Mouse (Mus musculus): ENCODE results near the gene E2f8. TPM values are rescaled to one million over a fixed set of nuclear protein-coding genes. Genes with fewer than 3 reads are reported as not detected.
A peak's percentile ranks its signal among the peaks of the same experiment; 100 is the strongest.

E2f8 gene
- polyA plus RNA-seq, 1 experiment from 2014 or later: 15.6 TPM

DNA sequence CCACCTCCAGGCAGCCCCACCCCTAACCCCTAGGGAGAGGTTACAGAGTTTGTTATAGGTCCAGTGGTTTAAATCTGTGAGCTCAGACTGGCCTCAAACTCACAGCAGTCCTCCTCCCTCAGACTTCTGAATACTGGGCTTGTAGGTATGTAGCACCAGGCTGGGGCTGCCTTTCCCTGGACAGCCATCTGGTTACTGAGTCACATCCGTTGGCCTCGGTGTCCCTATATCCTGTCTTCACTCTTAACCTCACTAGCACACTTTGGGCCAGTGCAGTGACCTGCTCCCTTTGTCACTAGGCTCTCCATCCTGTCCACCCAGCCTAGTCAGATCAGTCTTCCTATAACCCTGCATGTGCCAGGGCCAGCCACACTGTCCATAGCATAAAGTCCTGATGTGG, 7.4 kb upstream of the E2f8 start:
- 56% methylated on average over 2 of the region's 2 CpGs for WGBS
- Histone ChIP-seq H3K27me3 (no peaks in the 10 kb centered on the region), H3K9me3 (replicated peaks) (no peaks in the 10 kb centered on the region), H3K4me3 (no peak overlapping the region), H3K4me1 (replicated peaks) (peaks cover 10% of the 10 kb centered on the region), H3K4me2 (no peak overlapping the region), H3K27ac (no peak overlapping the region), H3K9ac (no peak overlapping the region), H3K36me3 (no peaks in the 10 kb centered on the region)
- no peak for ATAC-seq (replicated peaks; ENCODE audit: insufficient number of reproducible peaks, insufficient read depth, low FRiP score, low read depth)

DNA sequence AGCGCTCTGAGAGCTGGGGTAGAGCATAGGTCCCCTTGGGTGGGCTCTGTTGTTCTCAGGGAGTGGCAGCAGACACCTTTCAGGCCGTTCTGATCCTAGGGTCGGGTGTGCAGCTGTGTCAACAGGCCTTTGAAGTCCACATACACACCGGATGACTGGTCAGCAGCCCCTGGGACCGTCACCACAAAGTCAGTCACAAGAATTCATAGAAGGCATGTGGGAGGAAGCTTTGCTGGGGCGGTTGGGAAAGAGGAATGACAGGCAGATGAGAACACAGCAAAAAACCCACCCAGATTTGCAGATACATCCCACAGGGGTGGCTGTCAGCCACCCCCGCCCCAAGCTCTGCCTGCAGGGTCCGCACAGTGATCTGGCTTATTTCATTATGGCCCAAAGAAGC, 6.6 kb upstream of the E2f8 start:
- H3K4me1 ChIP-seq (replicated peaks): peaks cover 10% of the 10 kb centered on the region
- no peak for ATAC-seq (replicated peaks; ENCODE audit: insufficient number of reproducible peaks, insufficient read depth, low FRiP score, low read depth)
- no peak overlapping the region for H3K9ac ChIP-seq
- no peaks in the 10 kb centered on the region for H3K27me3 ChIP-seq
- H3K4me3 ChIP-seq: no peak overlapping the region
- H3K9me3 ChIP-seq (replicated peaks): no peaks in the 10 kb centered on the region
- H3K36me3 ChIP-seq: no peaks in the 10 kb centered on the region
- H3K27ac ChIP-seq: no peak overlapping the region
- H3K4me2 ChIP-seq: no peak overlapping the region
- 31% methylated on average over 8 of the region's 8 CpGs for WGBS

DNA sequence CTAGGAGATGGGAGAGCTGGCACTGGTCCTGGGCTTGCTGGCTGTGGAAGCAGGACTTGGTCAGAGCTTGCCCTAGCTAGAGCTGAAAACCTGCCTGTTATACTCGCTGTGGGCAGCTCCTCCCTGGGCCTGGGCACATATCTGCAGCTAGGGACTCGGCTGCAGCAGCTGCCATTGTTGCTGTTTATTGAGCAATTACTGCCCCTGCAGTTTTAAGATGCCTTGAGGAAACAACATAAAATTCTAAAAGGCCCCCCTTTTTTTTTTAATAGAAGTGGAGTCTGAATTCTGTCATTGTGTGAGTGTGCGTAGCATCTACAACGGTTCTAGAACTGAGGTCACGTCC, 2.8 kb upstream of the E2f8 start:
- WGBS: 53% methylated on average over 5 of the region's 5 CpGs
- Histone ChIP-seq H3K36me3 (no peaks in the 10 kb centered on the region), H3K27me3 (no peaks in the 10 kb centered on the region), H3K4me3 (no peak overlapping the region), H3K4me2 (no peak overlapping the region), H3K9ac (no peak overlapping the region), H3K4me1 (replicated peaks) (peaks cover 28% of the 10 kb centered on the region), H3K9me3 (replicated peaks) (no peaks in the 10 kb centered on the region), H3K27ac (no peak overlapping the region)
- ATAC-seq (replicated peaks; ENCODE audit: insufficient number of reproducible peaks, insufficient read depth, low FRiP score, low read depth): no peak

DNA sequence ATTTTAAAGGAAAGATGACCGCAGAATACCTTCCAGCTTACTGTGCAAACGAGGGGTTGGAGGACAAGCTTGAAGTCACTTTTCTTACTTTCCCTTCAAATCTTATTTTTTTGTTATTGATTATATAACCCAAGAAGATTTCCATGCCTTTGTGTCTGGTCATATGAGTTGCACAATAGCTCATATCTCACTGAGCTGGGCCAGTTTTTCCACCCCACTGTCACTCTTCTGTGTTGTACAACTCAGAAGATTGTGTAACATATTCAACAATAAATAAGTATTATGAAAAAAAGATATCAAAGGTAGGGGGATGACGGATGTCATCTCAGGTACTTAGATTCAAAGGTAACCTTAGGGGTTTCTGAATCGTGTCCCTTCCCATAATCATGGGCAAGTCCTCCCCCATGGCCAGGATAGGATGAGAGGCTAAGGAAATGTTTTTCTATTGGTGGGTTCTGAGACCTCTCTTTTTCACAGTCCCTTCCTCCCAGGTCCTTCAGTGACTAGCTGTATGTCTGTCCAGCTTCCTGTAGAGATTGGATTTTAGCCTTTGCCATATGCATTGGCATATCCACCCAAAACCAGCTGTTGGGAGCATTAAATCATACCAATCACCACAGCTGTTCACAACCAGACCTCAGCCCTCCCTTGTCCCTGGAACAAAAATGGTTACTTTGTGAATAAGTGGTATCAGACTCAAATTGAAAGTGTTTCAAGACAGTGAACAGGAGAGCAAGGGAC, 2.3 kb upstream of the E2f8 start:
- H3K27ac ChIP-seq: no peak overlapping the region
- peaks cover 30% of the 10 kb centered on the region for H3K4me1 ChIP-seq (replicated peaks)
- no peak for ATAC-seq (replicated peaks; ENCODE audit: insufficient number of reproducible peaks, insufficient read depth, low FRiP score, low read depth)
- H3K4me2 ChIP-seq: no peak overlapping the region
- no peaks in the 10 kb centered on the region for H3K36me3 ChIP-seq
- H3K9me3 ChIP-seq (replicated peaks): no peaks in the 10 kb centered on the region
- H3K9ac ChIP-seq: no peak overlapping the region
- WGBS: 86% methylated on average over 4 of the region's 4 CpGs
- no peak overlapping the region for H3K4me3 ChIP-seq
- no peaks in the 10 kb centered on the region for H3K27me3 ChIP-seq

DNA sequence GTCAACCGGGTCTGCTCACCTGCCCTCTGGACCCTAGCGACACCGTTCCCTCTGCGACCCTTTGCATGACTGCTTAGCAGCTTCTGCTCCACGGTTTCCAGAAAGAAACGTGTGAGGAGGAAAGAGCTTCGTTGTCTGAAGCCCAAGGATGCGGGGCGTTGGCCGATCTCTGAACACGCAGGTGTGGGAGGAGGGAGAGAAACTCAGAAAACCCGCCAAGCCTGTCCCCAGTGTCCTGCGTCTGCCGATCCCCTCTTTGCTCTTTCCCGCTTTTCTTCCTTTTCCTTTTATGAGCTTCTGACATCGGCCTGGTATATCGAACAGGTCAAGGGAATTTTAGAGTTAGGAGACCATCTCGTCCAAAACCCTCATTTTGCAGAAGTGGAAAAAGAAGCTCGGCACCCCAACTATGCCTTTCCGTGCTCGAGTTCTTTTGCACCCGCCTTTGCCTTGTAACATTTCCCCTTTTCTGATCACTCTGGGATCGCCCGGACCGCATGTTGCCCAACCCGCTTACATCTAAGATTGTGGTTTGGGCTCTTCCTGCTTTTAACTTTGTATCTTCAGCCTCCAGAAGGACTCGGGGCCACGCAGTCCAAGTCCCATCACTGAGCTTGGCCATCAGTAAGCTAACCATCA, 694 bp upstream of the E2f8 start:
- 1% methylated on average over 28 of the region's 28 CpGs for WGBS
- Histone ChIP-seq H3K9me3 (replicated peaks) (no peaks in the 10 kb centered on the region), H3K36me3 (peaks cover 13% of the 10 kb centered on the region; the same call in 1 of the 2 replicates), H3K4me3 (peak overlapping the region; percentile 97), H3K4me2 (peak overlapping the region; percentile 94), H3K9ac (peak overlapping the region; percentile 90), H3K4me1 (replicated peaks) (peaks cover 26% of the 10 kb centered on the region), H3K27me3 (no peaks in the 10 kb centered on the region), H3K27ac (0 out of 2 replicates have a peak overlapping the region, but pooled peaks have one; percentile 38)
- no peak for ATAC-seq (replicated peaks; ENCODE audit: insufficient number of reproducible peaks, insufficient read depth, low FRiP score, low read depth)

DNA sequence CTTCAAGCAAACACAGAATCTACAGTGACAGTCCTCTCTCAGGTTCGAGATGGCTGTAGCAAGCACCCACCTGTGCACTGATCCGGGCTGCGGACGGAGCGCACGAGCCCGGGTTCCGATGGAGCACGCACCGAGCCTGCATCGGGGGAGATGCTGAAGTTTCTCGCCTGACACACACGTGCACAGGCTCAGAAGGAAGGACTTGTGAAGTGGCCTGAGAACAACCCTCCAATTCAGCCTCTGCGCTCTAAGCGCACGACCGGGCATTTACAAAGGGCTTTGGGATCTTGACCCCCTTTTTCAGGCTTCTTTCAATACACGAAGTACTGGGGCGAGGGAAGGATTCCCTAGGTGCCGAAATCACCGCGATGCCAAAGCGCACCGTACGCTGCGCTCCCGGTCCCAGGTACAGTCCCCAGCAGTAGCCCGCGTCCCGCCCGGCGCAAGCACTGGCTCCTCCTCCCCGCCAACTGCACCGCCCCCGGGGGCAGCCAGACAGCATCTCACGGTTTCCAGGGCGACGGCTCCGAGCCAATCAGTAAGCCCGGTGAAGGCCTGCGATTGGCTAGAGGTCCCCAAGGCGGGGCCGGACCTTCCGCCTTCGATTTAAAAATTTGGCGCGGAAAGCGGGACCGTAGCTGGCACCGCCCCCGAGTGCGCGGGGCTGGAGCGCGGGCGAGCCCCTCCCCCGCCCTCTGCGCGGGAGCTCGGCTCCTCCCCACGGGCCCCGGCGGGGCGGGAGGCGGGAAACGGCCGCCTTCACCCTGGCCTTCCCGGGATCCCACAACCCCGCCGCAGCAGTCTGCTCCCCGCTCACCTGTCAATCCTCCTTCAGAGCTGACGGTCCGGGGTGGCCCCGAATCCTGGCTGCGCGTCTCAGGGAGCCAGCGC, 560 bp downstream of the E2f8 start:
- H3K4me3 ChIP-seq: peak overlapping the region; percentile 97
- no peaks in the 10 kb centered on the region for H3K9me3 ChIP-seq (replicated peaks)
- under 1% methylated on average over 76 of the region's 77 CpGs for WGBS
- H3K36me3 ChIP-seq: peaks cover 18% of the 10 kb centered on the region; the same call in 1 of the 2 replicates
- peak; percentile 97 for ATAC-seq (replicated peaks; ENCODE audit: insufficient number of reproducible peaks, insufficient read depth, low FRiP score, low read depth)
- H3K4me2 ChIP-seq: peak overlapping the region; percentile 94
- H3K4me1 ChIP-seq (replicated peaks): peaks cover 26% of the 10 kb centered on the region
- peak overlapping the region; percentile 90 for H3K9ac ChIP-seq
- no peaks in the 10 kb centered on the region for H3K27me3 ChIP-seq
- peak overlapping the region; percentile 88 for H3K27ac ChIP-seq

DNA sequence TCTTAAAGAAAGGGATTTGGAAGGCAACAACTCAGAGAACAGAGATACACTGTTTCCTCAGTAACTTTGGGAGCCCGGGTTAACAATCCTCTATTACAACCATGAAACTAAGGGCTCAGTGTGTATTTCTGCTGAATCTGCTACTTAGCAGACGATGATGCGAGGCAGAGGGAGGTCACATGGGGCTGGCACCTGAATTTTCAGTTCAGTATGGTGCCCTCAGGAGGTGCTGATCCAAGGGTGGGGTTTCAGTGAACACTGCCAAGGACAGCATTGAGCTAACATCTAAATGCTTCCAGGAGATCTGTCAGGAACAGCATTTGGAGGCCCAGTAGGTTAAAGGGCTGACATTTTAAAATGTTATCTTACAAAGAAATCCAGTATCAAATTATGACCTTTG, 1.8 kb downstream of the E2f8 start:
- H3K27me3 ChIP-seq: no peaks in the 10 kb centered on the region
- H3K4me1 ChIP-seq (replicated peaks): peaks cover 26% of the 10 kb centered on the region
- peak overlapping the region; percentile 59 for H3K4me2 ChIP-seq
- H3K27ac ChIP-seq: no peak overlapping the region
- no peaks in the 10 kb centered on the region for H3K9me3 ChIP-seq (replicated peaks)
- H3K9ac ChIP-seq: peak overlapping the region; percentile 39
- ATAC-seq (replicated peaks; ENCODE audit: insufficient number of reproducible peaks, insufficient read depth, low FRiP score, low read depth): no peak
- H3K36me3 ChIP-seq: peaks cover 29% of the 10 kb centered on the region
- H3K4me3 ChIP-seq: peak overlapping the region; percentile 36
- WGBS: 57% methylated on average over 3 of the region's 3 CpGs

DNA sequence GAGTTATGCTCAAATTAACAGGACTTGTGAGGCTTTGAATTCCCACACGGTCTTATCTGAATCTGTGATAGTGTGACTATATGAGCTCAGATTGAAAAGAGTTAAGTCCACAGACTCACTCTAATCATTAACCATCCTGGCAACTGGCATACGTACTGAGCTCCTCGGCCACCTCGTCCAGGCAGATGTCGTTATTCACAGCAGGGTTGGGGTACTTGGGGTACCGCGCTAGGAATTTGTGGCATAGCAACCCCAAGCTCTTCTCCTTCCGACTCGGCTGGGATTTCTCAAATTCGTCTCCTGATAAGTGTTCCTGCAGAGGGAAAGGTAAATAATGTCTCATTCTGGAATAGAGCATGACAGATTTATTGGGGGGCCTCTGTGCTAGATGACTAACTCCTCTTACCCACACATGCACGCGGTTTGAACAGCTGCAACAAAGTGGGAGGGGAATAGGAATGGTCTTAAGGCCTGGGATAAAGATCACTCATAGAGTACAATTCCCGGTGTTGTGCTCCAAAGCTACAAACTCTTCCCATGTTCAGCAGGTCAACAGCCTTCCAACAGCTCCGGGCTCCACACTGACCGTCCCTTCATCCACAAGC, 3.5 kb downstream of the E2f8 start:
- Histone ChIP-seq H3K4me2 (no peak overlapping the region), H3K27me3 (no peaks in the 10 kb centered on the region), H3K4me3 (no peak overlapping the region), H3K36me3 (peaks cover 46% of the 10 kb centered on the region), H3K9me3 (replicated peaks) (no peaks in the 10 kb centered on the region), H3K9ac (no peak overlapping the region), H3K4me1 (replicated peaks) (peaks cover 26% of the 10 kb centered on the region), H3K27ac (no peak overlapping the region)
- no peak for ATAC-seq (replicated peaks; ENCODE audit: insufficient number of reproducible peaks, insufficient read depth, low FRiP score, low read depth)
- WGBS: 78% methylated on average over 15 of the region's 15 CpGs

DNA sequence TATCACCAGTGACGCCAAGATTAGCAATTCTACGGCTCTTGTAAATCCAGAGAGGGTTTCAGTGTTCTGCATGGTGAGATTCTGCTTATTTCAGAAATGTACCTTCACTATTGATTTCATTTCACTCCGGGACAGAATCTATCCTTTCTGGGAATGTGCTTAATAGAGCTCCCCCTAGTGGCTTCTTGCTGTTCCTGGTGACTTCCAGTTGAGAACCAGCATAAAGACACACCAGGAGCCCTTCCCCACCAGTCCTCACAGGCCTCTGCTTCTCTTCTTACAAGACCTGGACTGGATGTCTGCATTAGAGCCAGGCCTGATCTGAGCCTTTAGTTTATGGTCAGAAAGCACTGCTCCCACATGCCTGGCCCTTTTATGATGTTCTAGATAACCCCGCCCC, 4.9 kb downstream of the E2f8 start:
- Histone ChIP-seq H3K9me3 (replicated peaks) (no peaks in the 10 kb centered on the region), H3K9ac (no peak overlapping the region), H3K27me3 (no peaks in the 10 kb centered on the region), H3K4me1 (replicated peaks) (peaks cover 17% of the 10 kb centered on the region), H3K4me3 (no peak overlapping the region), H3K4me2 (no peak overlapping the region), H3K36me3 (peaks cover 59% of the 10 kb centered on the region), H3K27ac (no peak overlapping the region)
- WGBS: 64% methylated on average over 4 of the region's 4 CpGs
- ATAC-seq (replicated peaks; ENCODE audit: insufficient number of reproducible peaks, insufficient read depth, low FRiP score, low read depth): no peak

DNA sequence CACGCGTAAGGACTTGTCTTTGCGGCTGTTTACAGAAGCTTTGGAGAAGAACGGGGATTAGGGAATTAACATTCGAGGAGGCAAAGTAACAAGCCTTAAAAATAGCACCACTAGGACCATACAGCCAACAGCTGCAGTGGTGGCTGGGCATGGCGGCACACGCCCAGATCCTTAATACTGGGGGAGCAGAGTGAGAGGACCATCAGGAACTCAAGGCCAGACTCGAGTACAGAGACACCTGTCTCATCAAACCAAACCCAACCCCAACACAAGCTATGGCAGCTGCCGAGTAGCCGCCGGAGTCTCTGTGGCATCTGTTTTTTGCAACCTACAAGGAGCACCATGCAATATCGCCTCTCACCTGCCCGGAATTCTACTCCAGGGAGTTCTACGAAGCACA, 6.3 kb downstream of the E2f8 start:
- no peak for ATAC-seq (replicated peaks; ENCODE audit: insufficient number of reproducible peaks, insufficient read depth, low FRiP score, low read depth)
- peak overlapping the region; percentile 14; the same call in 1 of the 2 replicates for H3K27ac ChIP-seq

DNA sequence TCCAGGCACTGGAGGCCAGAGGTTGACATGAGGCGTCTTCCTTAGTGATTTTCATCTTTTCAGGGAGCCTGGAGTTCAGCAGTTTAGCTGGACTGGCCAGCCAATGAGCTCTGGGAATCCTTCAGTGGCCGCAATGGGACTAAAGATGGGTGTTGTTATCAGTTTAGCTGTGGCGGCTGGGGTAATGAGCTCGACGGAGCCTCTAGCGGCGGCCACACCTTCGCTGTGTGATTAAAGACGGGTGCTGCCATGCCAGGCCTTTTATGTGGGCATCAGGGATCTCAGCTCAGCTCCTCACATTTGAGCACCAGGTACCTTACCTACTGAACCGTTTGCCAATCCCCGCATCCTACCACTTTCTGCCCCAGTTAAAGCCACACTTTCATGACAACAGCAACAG, 10.1 kb downstream of the E2f8 start:
- no peaks in the 10 kb centered on the region for H3K27me3 ChIP-seq
- H3K36me3 ChIP-seq: peaks cover 82% of the 10 kb centered on the region
- no peak overlapping the region for H3K4me3 ChIP-seq
- H3K9ac ChIP-seq: no peak overlapping the region
- H3K27ac ChIP-seq: no peak overlapping the region
- no peak for ATAC-seq (replicated peaks; ENCODE audit: insufficient number of reproducible peaks, insufficient read depth, low FRiP score, low read depth)
- no peaks in the 10 kb centered on the region for H3K9me3 ChIP-seq (replicated peaks)
- WGBS: 73% methylated on average over 11 of the region's 11 CpGs
- H3K4me1 ChIP-seq (replicated peaks): no peaks in the 10 kb centered on the region
- H3K4me2 ChIP-seq: no peak overlapping the region

More for the DNA sequence above, 6.3 kb downstream of the E2f8 start:
- Histone ChIP-seq H3K4me3 (no peak overlapping the region), H3K9me3 (replicated peaks) (no peaks in the 10 kb centered on the region), H3K36me3 (peaks cover 74% of the 10 kb centered on the region), H3K4me2 (no peak overlapping the region), H3K27me3 (no peaks in the 10 kb centered on the region), H3K9ac (no peak overlapping the region), H3K4me1 (replicated peaks) (peaks cover 13% of the 10 kb centered on the region)
- 88% methylated on average over 14 of the region's 14 CpGs for WGBS

Measured in heart, embryonic 15.5 days (tissue).